Comparison of ENCODE assay signal across 26 mouse cellular contexts in the genomic region with DNA sequence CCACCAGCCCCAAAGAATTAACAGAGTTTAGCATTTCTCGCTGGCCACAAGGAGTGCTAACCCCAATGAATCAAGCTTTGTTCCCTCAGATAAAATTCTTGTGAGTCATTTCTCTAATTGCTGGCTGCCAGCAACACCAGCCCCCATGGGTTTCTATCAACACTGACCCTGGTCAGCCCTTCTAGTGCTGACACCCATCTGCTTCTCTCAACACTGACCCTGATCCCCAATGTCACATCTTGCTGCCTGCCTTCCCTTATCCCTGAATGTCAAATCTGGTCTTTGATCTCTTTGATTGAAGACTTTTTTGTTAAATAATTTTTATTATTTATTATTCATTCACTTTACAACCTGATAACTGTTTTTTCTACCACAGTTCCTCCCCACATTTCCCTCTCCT.
"Had no signal": no experiment of that assay in that cellular context is flagged by ENCODE, and none has a peak within 500 bp of the region (broad histone marks: within the 10 kb centered on the region; RNA-seq: fewer than 3 reads in every experiment).

No protein-coding gene starts in this region.

- ATAC-seq: liver, postnatal 0 days; lung, postnatal 0 days; midbrain, embryonic 13.5 days; midbrain, embryonic 16.5 days had no signal

- H3K36me3 ChIP-seq: limb, embryonic 12.5 days; limb, embryonic 15.5 days; midbrain, embryonic 10.5 days; midbrain, embryonic 13.5 days; neural tube, embryonic 13.5 days; stomach, embryonic 15.5 days had no signal

- H3K27ac ChIP-seq: left cerebral cortex, adult 2 months; limb, embryonic 12.5 days; limb, embryonic 15.5 days; liver, embryonic 14.5 days; macrophage; midbrain, embryonic 10.5 days; midbrain, embryonic 13.5 days; neural tube, embryonic 13.5 days; stomach, embryonic 15.5 days had no signal

- H3K27me3 ChIP-seq: limb, embryonic 12.5 days; limb, embryonic 15.5 days; megakaryocyte, embryonic 14.5 days; midbrain, embryonic 13.5 days; neural tube, embryonic 13.5 days; stomach, embryonic 15.5 days had no signal

- H3K9me3 ChIP-seq: limb, embryonic 12.5 days; limb, embryonic 15.5 days; midbrain, embryonic 10.5 days; midbrain, embryonic 13.5 days; neural tube, embryonic 13.5 days; stomach, embryonic 15.5 days had no signal

- H3K4me1 ChIP-seq: limb, embryonic 12.5 days; limb, embryonic 15.5 days; megakaryocyte, embryonic 14.5 days; midbrain, embryonic 10.5 days; midbrain, embryonic 13.5 days; neural tube, embryonic 13.5 days; stomach, embryonic 15.5 days had no signal

- H3K4me2 ChIP-seq: limb, embryonic 12.5 days; limb, embryonic 15.5 days; liver, embryonic 11.5 days; lung, embryonic 14.5 days; midbrain, embryonic 13.5 days; neural tube, embryonic 13.5 days; stomach, embryonic 15.5 days had no signal

- H3K4me3 ChIP-seq: left cerebral cortex, adult 2 months; limb, embryonic 12.5 days; limb, embryonic 15.5 days; megakaryocyte, embryonic 14.5 days; midbrain, embryonic 10.5 days; midbrain, embryonic 13.5 days; myocyte; neural tube, embryonic 13.5 days; stomach, embryonic 15.5 days had no signal

- DNase-seq: kidney, adult 9 months; kidney, postnatal 36 days; layer of hippocampus, postnatal 36 days; left cerebral cortex, postnatal 4 days; liver, postnatal 0 days; lung, embryonic 14.5 days; retina, postnatal 1 day; right cerebral cortex, postnatal 25 days; spleen, adult 18-20 months; thymus, adult 2 months; thymus, postnatal 14 days; thymus, postnatal 4 days had no signal

- H3K9ac ChIP-seq: limb, embryonic 12.5 days; limb, embryonic 15.5 days; liver, embryonic 14.5 days; liver, postnatal 0 days; lung, embryonic 14.5 days; midbrain, embryonic 13.5 days; neural tube, embryonic 13.5 days; stomach, embryonic 15.5 days had no signal
